Mouse (Mus musculus): ENCODE data around the gene Vinac1.
A peak's percentile ranks its signal among the peaks of the same experiment; 100 is the strongest.

Gene Vinac1

GRCm38 (mm10) chr2:129047811-129048210, at the start of gene Vinac1:
Vinac1 (minus strand) TSS chr2:129048172.
- no peak for DNase-seq (ENCODE audit: low spot score in 2 of 2)

- DNase-seq (ENCODE audit: low spot score in 2 of 2), result no peak
Observed at GRCm38 (mm10) chr2:129093926-129094724, 46.2 kb upstream of the Vinac1 start.

GRCm38 (mm10) chr2:129092810-129093209, 44.8 kb upstream of the Vinac1 start:
- DNase-seq (ENCODE audit: low spot score in 2 of 2), result no peak

- no peak for DNase-seq (ENCODE audit: low spot score in 2 of 2)
Observed at GRCm38 (mm10) chr2:129090370-129090769, 42.4 kb upstream of the Vinac1 start.

- DNase-seq (ENCODE audit: low spot score in 2 of 2), result no peak
Observed at GRCm38 (mm10) chr2:129087520-129087919, 39.5 kb upstream of the Vinac1 start.

GRCm38 (mm10) chr2:129084959-129085358, 37.0 kb upstream of the Vinac1 start:
- no peak for DNase-seq (ENCODE audit: low spot score in 2 of 2)

- DNase-seq (ENCODE audit: low spot score in 2 of 2), result no peak
Observed at GRCm38 (mm10) chr2:129083514-129083913, 35.5 kb upstream of the Vinac1 start.

- DNase-seq (ENCODE audit: low spot score in 2 of 2), result no peak
Observed at GRCm38 (mm10) chr2:129081097-129081496, 33.1 kb upstream of the Vinac1 start.

- no peak for DNase-seq (ENCODE audit: low spot score in 2 of 2)
Observed at GRCm38 (mm10) chr2:129079194-129079593, 31.2 kb upstream of the Vinac1 start.

GRCm38 (mm10) chr2:129078313-129078712, 30.3 kb upstream of the Vinac1 start:
- peak in 1 of 2 experiments; percentile 31 for DNase-seq (ENCODE audit: low spot score in 2 of 2)

GRCm38 (mm10) chr2:129070296-129070695, 22.3 kb upstream of the Vinac1 start:
- DNase-seq (ENCODE audit: low spot score in 2 of 2), result no peak

- DNase-seq (ENCODE audit: low spot score in 2 of 2), result peak in 1 of 2 experiments; percentile 7
Observed at GRCm38 (mm10) chr2:129066326-129066725, 18.4 kb upstream of the Vinac1 start.

GRCm38 (mm10) chr2:129065437-129066282, 17.7 kb upstream of the Vinac1 start, which contains the start of gene Ttl:
Ttl (plus strand) TSS chr2:129065942.
- peak; percentile 47 to 62 for DNase-seq (ENCODE audit: low spot score in 2 of 2)

GRCm38 (mm10) chr2:129061456-129062059, 13.6 kb upstream of the Vinac1 start:
- DNase-seq (ENCODE audit: low spot score in 2 of 2), result no peak

- DNase-seq (ENCODE audit: low spot score in 2 of 2), result no peak
Observed at GRCm38 (mm10) chr2:129057920-129058361, 10.0 kb upstream of the Vinac1 start.

- DNase-seq (ENCODE audit: low spot score in 2 of 2), result no peak
Observed at GRCm38 (mm10) chr2:129057256-129057655, 9.3 kb upstream of the Vinac1 start.

GRCm38 (mm10) chr2:129056597-129056996, 8.6 kb upstream of the Vinac1 start:
- DNase-seq (ENCODE audit: low spot score in 2 of 2), result peak in 1 of 2 experiments; percentile 14

- no peak for DNase-seq (ENCODE audit: low spot score in 2 of 2)
Observed at GRCm38 (mm10) chr2:129055741-129056140, 7.8 kb upstream of the Vinac1 start.

GRCm38 (mm10) chr2:129052451-129052983, 4.5 kb upstream of the Vinac1 start:
- no peak for DNase-seq (ENCODE audit: low spot score in 2 of 2)

GRCm38 (mm10) chr2:129046846-129047196, 1.2 kb downstream of the Vinac1 start:
- no peak for DNase-seq (ENCODE audit: low spot score in 2 of 2)

GRCm38 (mm10) chr2:129046172-129046845, 1.7 kb downstream of the Vinac1 start:
- no peak for DNase-seq (ENCODE audit: low spot score in 2 of 2)

Measured in spleen, postnatal 14 days (tissue).